Mouse (Mus musculus) testis, adult 2 months (tissue): Measurements from ENCODE around the gene Mylip. TPM values are rescaled to one million over a fixed set of nuclear protein-coding genes. Genes with fewer than 3 reads are reported as not detected.

ENCODE experiments used
- H3K27ac ChIP-seq: fragments of 200-500 bp; 2 replicates; pipeline ENCODE4 v1.5.1; 2012; ENCODE audit warnings: low read depth, low read length; ENCODE audit not compliant: control insufficient read depth, insufficient read depth
- H3K27me3 ChIP-seq: fragments of 200-500 bp; 2 replicates; pipeline ENCODE4 v1.6.1; 2012; ENCODE audit warnings: mild to moderate bottlenecking, low read length, moderate library complexity; ENCODE audit not compliant: control insufficient read depth, insufficient read depth
- H3K36me3 ChIP-seq: fragments of 200-500 bp; 2 replicates; pipeline ENCODE4 v1.6.1; 2012; ENCODE audit warnings: mild to moderate bottlenecking, low read length; ENCODE audit not compliant: control insufficient read depth, insufficient read depth
- H3K4me1 ChIP-seq: fragments of 200-500 bp; 2 replicates; pipeline ENCODE4 v1.6.1; 2012; ENCODE audit warnings: low read length; ENCODE audit not compliant: control insufficient read depth, insufficient read depth
- H3K4me3 ChIP-seq: fragments of 200-500 bp; 2 replicates; pipeline ENCODE4 v1.5.1; 2012; ENCODE audit warnings: low read depth, mild to moderate bottlenecking, low read length, moderate library complexity, mixed read lengths; ENCODE audit not compliant: control insufficient read depth
- CTCF ChIP-seq: fragments of 200-500 bp; IDR thresholded peaks from 2 replicates; pipeline ENCODE4 v1.5.1; 2012; ENCODE audit warnings: low read depth, mild to moderate bottlenecking, inconsistent platforms, low read length, moderate library complexity; ENCODE audit not compliant: control insufficient read depth, insufficient read depth, insufficient replicate concordance
- POLR2A ChIP-seq: fragments of 200-500 bp; IDR thresholded peaks from 2 replicates; pipeline ENCODE4 v1.6.1; 2012; ENCODE audit warnings: low read depth, mild to moderate bottlenecking, inconsistent platforms, low read length, moderate library complexity; ENCODE audit not compliant: control insufficient read depth
- polyA plus RNA-seq: library from polyadenylated mRNA; depleted of rRNA; stranded (reverse); fragments of >200 nt; gene quantifications from 2 replicates; pipeline ENCODE4 v1.2.3, GENCODE M21; 2012

Gene Mylip
- polyA plus RNA-seq, 1 experiment: 1.2 TPM

DNA sequence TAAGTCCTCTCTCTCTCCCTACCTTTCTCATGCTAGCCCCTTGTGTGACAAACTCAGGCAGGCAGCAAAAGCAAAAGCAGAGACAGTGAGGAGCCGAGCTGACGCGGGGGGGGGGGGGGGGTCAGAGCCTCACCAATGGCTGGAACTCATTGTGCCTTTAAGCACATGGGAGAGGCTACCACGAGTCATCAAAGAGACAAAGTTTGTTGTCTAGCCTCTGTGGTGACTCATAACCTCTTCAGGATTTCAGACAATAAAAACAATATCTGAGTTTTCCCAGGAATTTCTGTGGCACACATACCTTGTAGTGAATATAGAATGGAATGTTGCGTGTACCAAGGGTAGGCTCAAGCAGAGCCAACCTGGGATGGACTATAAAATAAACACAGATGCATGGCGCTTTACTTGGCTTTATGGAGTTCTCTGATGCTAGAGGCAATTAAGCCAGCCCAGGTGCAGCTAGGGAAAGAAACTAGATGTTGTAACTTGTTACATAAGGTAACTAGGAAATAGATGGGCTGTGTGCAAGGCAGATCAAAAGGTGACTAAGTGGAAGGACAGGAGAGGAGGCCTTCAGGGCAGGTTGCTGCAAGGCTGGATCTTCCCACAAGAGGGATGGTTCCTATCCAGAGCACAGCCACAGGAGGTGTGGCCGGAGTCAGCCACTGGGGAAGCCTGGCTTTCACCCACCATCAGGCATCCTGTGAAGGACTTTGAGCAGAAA, 12.9 kb downstream of the Mylip start:
- Histone ChIP-seq H3K4me1 (no peaks in the 10 kb centered on the region), H3K27ac (no peak overlapping the region), H3K4me3 (no peak overlapping the region), H3K27me3 (no peaks in the 10 kb centered on the region), H3K36me3 (no peaks in the 10 kb centered on the region)
- TF ChIP-seq POLR2A: no peak
- no peak for TF ChIP-seq CTCF

DNA sequence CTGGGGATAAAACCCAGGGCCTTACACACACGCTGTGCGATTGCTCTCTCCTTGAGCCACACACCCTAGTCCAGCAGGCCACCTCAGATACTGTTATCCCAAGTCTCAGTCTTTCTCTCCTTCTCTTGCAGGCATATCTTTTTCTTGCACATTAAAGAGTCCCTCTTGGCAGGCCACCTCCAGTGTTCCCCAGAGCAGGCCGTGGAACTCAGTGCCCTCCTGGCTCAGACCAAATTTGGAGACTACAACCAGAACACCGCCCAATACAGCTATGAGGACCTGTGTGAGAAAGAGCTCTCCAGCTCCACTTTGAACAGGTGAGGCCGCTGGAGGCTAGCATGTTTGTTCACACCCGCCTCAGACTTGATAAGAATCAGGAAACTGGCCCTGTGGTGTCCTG, 14.7 kb downstream of the Mylip start:
- no peak overlapping the region for H3K4me3 ChIP-seq
- H3K27me3 ChIP-seq: no peaks in the 10 kb centered on the region
- H3K4me1 ChIP-seq: no peaks in the 10 kb centered on the region
- TF ChIP-seq POLR2A: no peak
- no peak for TF ChIP-seq CTCF
- H3K36me3 ChIP-seq: no peaks in the 10 kb centered on the region
- no peak overlapping the region for H3K27ac ChIP-seq

DNA sequence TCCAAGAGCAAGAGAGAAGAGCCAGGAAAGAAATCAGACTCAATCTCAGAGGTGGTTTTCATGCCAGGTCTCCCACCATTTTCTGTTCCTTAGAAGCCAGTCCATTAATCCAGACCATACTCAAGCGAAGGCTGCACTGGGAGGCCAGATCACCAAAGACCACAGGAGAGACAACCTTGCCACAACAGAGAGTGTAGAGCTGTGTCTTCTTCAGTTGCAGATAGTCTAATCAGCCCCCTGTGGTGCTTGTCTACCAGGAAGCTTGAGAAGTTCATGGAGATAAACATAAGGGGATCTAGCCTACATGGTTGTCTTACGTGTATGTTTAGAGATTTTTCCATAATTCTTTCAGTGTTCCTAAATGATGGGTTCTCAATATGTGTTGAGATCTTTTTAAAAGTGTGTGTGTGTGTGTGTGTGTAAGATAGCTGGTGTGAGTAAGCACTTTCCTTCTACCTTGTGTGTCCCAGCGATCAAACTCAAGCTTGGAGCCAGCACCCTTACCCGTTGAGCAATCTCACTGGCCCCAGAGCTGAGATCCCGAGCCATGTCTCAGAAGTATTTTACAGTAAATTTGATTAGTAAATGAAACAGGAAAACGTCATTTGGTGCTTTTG, 15.8 kb downstream of the Mylip start:
- no peaks in the 10 kb centered on the region for H3K36me3 ChIP-seq
- no peaks in the 10 kb centered on the region for H3K4me1 ChIP-seq
- TF ChIP-seq CTCF (no peak), POLR2A (no peak)
- no peaks in the 10 kb centered on the region for H3K27me3 ChIP-seq
- H3K4me3 ChIP-seq: no peak overlapping the region
- H3K27ac ChIP-seq: no peak overlapping the region

DNA sequence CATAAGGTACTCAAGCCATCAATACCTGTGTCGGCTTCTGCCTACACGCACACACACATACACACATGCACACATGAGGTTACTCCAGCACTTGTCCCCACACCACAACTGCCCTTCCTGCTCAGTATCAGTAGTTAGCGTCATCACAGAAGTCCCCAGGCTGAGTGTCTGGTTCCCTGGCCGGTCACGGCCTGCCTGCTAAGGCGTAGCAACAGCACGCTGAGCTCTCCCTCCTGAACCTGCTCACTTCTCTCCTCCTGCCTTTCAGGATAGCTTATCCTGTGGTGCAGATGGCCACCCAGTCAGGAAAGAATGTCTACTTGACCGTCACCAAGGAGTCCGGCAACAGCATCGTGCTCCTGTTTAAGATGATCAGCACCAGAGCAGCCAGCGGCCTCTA, 16.7 kb downstream of the Mylip start:
- Histone ChIP-seq H3K4me1 (no peaks in the 10 kb centered on the region), H3K4me3 (no peak overlapping the region), H3K36me3 (no peaks in the 10 kb centered on the region), H3K27ac (no peak overlapping the region), H3K27me3 (no peaks in the 10 kb centered on the region)
- TF ChIP-seq CTCF (no peak), POLR2A (no peak)

DNA sequence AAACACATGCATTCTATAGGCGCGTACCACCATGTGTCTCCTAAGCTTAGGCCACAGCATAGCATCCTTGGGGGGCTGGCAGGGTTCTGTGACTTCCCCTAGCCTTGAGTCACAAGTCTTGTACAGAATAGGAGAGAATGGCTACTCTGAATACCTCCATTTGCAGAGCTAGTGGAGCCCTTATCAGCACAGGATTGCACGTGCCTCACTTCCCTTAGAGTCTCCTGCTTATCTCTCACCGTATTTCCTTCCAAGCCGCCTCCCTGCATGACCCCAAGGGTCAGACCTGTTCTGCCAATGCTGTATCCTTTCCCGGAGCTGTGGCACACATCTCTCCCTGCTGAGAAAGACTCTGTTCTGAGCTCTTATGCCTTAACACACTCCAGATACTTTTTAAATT, 17.2 kb downstream of the Mylip start:
- Histone ChIP-seq H3K4me1 (no peaks in the 10 kb centered on the region), H3K4me3 (no peak overlapping the region), H3K27ac (no peak overlapping the region), H3K36me3 (no peaks in the 10 kb centered on the region), H3K27me3 (no peaks in the 10 kb centered on the region)
- TF ChIP-seq POLR2A (no peak), CTCF (no peak)

DNA sequence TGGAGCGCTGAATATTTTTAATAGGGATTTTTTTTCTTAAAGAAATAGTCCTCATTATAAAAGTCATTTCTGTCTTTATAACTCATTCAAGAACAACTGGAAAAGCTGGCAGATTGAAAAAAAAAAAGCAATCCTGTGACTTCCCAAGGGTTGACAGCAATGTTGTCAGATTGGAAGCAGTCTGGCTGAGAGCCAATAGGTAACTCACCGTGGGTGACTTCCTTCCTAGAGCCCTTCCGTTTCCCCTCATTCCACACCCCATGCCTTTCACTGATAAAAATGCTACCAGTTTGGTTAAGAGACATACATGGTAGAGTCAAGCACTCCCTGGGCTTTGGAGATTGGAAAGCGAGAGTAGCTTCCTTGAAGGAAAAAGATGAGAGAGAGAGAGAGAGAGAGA, 21.4 kb downstream of the Mylip start:
- Histone ChIP-seq H3K36me3 (no peaks in the 10 kb centered on the region), H3K27me3 (no peaks in the 10 kb centered on the region)

DNA sequence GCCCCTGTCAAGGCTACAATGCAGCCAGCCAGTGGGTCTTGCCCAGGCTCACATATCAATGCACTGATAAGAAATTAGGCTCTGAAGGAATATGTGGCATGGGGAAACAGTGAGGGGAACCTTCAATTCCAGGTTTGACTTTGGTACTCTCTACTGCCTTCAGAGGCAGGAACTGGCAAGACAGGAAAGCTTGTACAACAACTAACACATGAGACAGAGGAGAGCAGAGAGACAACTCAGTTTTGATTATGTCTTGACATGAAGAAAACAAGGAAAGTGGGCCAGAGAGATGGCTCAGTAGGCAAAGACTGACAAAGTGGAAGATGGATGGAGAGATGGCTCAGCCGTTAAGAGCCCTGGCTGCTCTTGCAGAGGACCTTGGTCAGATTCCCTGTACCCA, 23.5 kb downstream of the Mylip start:
- Histone ChIP-seq H3K4me3 (no peak overlapping the region), H3K36me3 (no peaks in the 10 kb centered on the region), H3K27me3 (no peaks in the 10 kb centered on the region), H3K4me1 (no peaks in the 10 kb centered on the region), H3K27ac (no peak overlapping the region)
- no peak for TF ChIP-seq CTCF
- TF ChIP-seq POLR2A: no peak

More for the DNA sequence above, 21.4 kb downstream of the Mylip start:
- H3K27ac ChIP-seq: no peak overlapping the region
- no peaks in the 10 kb centered on the region for H3K4me1 ChIP-seq
- H3K4me3 ChIP-seq: no peak overlapping the region
- no peak for TF ChIP-seq CTCF
- no peak for TF ChIP-seq POLR2A

DNA sequence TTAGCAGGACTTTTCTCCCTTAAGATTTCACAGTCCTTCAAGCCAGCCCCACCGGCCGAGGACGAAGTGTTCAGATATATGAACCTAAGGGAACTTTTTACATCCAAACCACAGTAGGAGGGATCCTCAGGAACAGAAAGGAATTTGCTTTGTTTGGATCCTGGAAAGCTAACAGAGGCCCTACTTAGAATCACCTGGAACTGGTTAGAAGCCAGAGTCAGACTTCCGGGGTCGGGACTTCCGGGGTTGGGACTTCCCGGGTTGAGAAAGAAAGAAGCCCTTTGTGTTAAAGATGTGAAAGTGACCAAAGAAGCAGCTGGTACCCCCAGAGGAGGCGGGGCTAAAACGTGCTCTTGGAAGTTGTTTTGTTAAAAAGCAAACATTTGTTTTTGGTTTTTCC, 24.5 kb downstream of the Mylip start:
- no peaks in the 10 kb centered on the region for H3K36me3 ChIP-seq
- H3K27me3 ChIP-seq: no peaks in the 10 kb centered on the region
- no peaks in the 10 kb centered on the region for H3K4me1 ChIP-seq
- TF ChIP-seq POLR2A (no peak), CTCF (no peak)
- H3K27ac ChIP-seq: no peak overlapping the region
- no peak overlapping the region for H3K4me3 ChIP-seq
